Mouse (Mus musculus): ENCODE measurements around the gene Sarm1. TPM values are rescaled to one million over a fixed set of nuclear protein-coding genes. Genes with fewer than 3 reads are reported as not detected.

Gene Sarm1
- polyA plus RNA-seq, 1 experiment from 2014 or later: 0.14 TPM

DNA sequence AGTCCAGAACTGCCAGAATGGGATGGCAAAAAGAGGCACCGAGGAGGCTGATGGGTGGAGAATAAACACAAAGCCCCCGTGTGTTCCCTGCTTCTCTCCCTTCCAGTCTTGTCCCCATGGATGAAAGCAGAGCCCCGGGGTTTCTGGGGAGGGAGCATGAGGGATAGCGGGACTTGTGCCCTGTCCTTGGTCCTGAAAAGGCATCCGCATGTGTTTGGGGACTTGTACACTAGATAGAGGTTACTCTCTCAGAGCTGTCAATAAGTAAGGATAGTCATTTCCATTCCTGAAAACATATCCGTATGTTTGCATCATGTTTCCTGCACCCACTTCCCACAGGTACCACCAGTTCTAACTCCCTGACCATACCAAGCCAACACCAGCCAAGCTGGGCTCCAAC is 1.6 kb downstream of the Sarm1 start:
- no peak overlapping the region for H3K27ac ChIP-seq (ENCODE audit: low read depth)
- DNase-seq (peak; percentile 55), ATAC-seq (no peak)
- peaks cover 17% of the 10 kb centered on the region for H3K4me1 ChIP-seq (ENCODE audit: insufficient read depth)
- 2% methylated on average over 6 of the region's 6 CpGs for WGBS (ENCODE audit: insufficient replicate concordance)
- H3K4me3 ChIP-seq (ENCODE audit: low read depth, low read length): no peak overlapping the region
- no peaks in the 10 kb centered on the region for H3K36me3 ChIP-seq (replicated peaks; ENCODE audit: insufficient read depth, low read length)
- no peaks in the 10 kb centered on the region for H3K9me3 ChIP-seq (ENCODE audit: low read length)
- H3K4me2 ChIP-seq (ENCODE audit: low read depth, low read length): no peak overlapping the region
- no peak overlapping the region for H3K9ac ChIP-seq (replicated peaks)
- TF ChIP-seq EP300 (IDR thresholded peaks at IDR 0.05; ENCODE audit: low read depth) (no peak), CTCF (IDR thresholded peaks at IDR 0.05; ENCODE audit: low read depth) (no peak)
- H3K27me3 ChIP-seq (ENCODE audit: insufficient read depth, low read length): peaks cover 38% of the 10 kb centered on the region

DNA sequence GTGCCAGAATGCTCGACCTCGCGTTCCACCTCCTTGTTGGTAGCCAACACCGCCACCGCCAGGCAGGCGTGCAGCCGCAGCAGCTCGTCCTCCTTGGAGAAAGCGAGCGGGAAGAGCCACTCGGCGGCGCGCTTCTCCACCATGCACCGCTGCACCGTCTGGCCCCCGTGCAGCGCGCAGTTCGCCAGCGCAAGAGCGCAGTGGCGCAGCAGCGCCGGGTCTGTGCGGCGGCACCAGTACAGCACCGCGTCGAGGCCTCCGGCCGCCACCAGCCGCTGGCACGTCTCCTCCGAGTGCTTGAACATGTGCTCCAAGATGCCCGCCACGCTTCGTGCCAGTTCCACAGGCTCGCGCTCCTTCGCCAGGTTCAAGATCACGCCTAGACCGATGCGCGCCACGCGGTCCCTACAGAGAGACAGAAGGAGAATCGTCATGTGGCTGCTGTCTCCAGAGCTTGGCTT is 6.7 kb downstream of the Sarm1 start:
- Histone ChIP-seq H3K27me3 (ENCODE audit: insufficient read depth, low read length) (peaks cover 60% of the 10 kb centered on the region), H3K4me1 (ENCODE audit: insufficient read depth) (no peaks in the 10 kb centered on the region), H3K9me3 (ENCODE audit: low read length) (no peaks in the 10 kb centered on the region), H3K27ac (ENCODE audit: low read depth) (no peak overlapping the region), H3K4me3 (ENCODE audit: low read depth, low read length) (peak overlapping the region; percentile 24; the same call in 1 of the 2 replicates), H3K36me3 (replicated peaks; ENCODE audit: insufficient read depth, low read length) (no peaks in the 10 kb centered on the region), H3K9ac (replicated peaks) (no peak overlapping the region), H3K4me2 (ENCODE audit: low read depth, low read length) (peak overlapping the region; percentile 48)
- peak; percentile 36 for DNase-seq
- ATAC-seq: peak; percentile 33; the same call in 1 of the 2 replicates
- WGBS (ENCODE audit: insufficient replicate concordance): 10% methylated on average over 41 of the region's 48 CpGs
- peak; percentile 43 for TF ChIP-seq CTCF (IDR thresholded peaks at IDR 0.05; ENCODE audit: low read depth)
- TF ChIP-seq EP300 (IDR thresholded peaks at IDR 0.05; ENCODE audit: low read depth): no peak

GRCm38 (mm10) chr11:78488168-78488567 is 9.4 kb downstream of the Sarm1 start:
- Histone ChIP-seq H3K4me3 (ENCODE audit: low read depth, low read length) (no peak overlapping the region), H3K27me3 (ENCODE audit: insufficient read depth, low read length) (peaks cover 52% of the 10 kb centered on the region), H3K4me2 (ENCODE audit: low read depth, low read length) (no peak overlapping the region), H3K27ac (ENCODE audit: low read depth) (no peak overlapping the region), H3K9ac (replicated peaks) (no peak overlapping the region), H3K9me3 (ENCODE audit: low read length) (no peaks in the 10 kb centered on the region), H3K4me1 (ENCODE audit: insufficient read depth) (no peaks in the 10 kb centered on the region), H3K36me3 (replicated peaks; ENCODE audit: insufficient read depth, low read length) (no peaks in the 10 kb centered on the region)
- DNase-seq (peak; percentile 81), ATAC-seq (peak; percentile 17; the same call in 1 of the 2 replicates)
- under 1% methylated on average over 8 of the region's 8 CpGs for WGBS (ENCODE audit: insufficient replicate concordance)
- TF ChIP-seq EP300 (IDR thresholded peaks at IDR 0.05; ENCODE audit: low read depth): no peak
- TF ChIP-seq CTCF (IDR thresholded peaks at IDR 0.05; ENCODE audit: low read depth): peak; percentile 90

GRCm38 (mm10) chr11:78483639-78484038 is 13.9 kb downstream of the Sarm1 start:
- Histone ChIP-seq H3K36me3 (replicated peaks; ENCODE audit: insufficient read depth, low read length) (no peaks in the 10 kb centered on the region), H3K9me3 (ENCODE audit: low read length) (no peaks in the 10 kb centered on the region), H3K27ac (ENCODE audit: low read depth) (no peak overlapping the region), H3K4me2 (ENCODE audit: low read depth, low read length) (no peak overlapping the region), H3K27me3 (ENCODE audit: insufficient read depth, low read length) (peaks cover 20% of the 10 kb centered on the region), H3K4me3 (ENCODE audit: low read depth, low read length) (no peak overlapping the region), H3K4me1 (ENCODE audit: insufficient read depth) (no peaks in the 10 kb centered on the region), H3K9ac (replicated peaks) (no peak overlapping the region)
- ATAC-seq (no peak), DNase-seq (no peak)
- WGBS (ENCODE audit: insufficient replicate concordance): 38% methylated on average over 7 of the region's 7 CpGs
- TF ChIP-seq EP300 (IDR thresholded peaks at IDR 0.05; ENCODE audit: low read depth) (no peak), CTCF (IDR thresholded peaks at IDR 0.05; ENCODE audit: low read depth) (no peak)

DNA sequence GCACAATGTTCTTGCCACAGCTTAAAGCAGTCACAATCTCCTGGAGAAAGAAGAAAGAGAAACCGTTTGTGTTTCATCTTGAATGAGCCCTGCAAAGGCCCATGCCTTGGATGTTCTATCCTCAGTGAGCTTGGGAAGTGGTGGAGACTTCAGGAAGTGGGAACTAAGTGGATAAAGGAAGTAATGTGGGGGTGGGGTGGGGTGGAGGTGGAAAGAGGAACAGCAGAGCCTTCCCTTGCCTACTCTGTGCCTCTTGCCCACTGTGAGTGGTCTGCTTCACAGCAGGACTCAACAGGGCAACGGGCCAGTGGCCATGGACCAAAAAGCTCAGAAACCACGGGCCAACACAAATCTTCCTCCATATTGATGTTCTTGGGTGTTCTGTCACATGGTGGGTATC is 22.3 kb downstream of the Sarm1 start:
- Histone ChIP-seq H3K4me1 (ENCODE audit: insufficient read depth) (no peaks in the 10 kb centered on the region), H3K9ac (replicated peaks) (no peak overlapping the region), H3K4me2 (ENCODE audit: low read depth, low read length) (no peak overlapping the region), H3K27me3 (ENCODE audit: insufficient read depth, low read length) (no peaks in the 10 kb centered on the region), H3K9me3 (ENCODE audit: low read length) (no peaks in the 10 kb centered on the region), H3K27ac (ENCODE audit: low read depth) (no peak overlapping the region), H3K36me3 (replicated peaks; ENCODE audit: insufficient read depth, low read length) (no peaks in the 10 kb centered on the region), H3K4me3 (ENCODE audit: low read depth, low read length) (no peak overlapping the region)
- WGBS (ENCODE audit: insufficient replicate concordance): 37% methylated on average over 3 of the region's 3 CpGs
- ATAC-seq: no peak
- no peak for TF ChIP-seq EP300 (IDR thresholded peaks at IDR 0.05; ENCODE audit: low read depth)
- TF ChIP-seq CTCF (IDR thresholded peaks at IDR 0.05; ENCODE audit: low read depth): no peak
- DNase-seq: no peak

DNA sequence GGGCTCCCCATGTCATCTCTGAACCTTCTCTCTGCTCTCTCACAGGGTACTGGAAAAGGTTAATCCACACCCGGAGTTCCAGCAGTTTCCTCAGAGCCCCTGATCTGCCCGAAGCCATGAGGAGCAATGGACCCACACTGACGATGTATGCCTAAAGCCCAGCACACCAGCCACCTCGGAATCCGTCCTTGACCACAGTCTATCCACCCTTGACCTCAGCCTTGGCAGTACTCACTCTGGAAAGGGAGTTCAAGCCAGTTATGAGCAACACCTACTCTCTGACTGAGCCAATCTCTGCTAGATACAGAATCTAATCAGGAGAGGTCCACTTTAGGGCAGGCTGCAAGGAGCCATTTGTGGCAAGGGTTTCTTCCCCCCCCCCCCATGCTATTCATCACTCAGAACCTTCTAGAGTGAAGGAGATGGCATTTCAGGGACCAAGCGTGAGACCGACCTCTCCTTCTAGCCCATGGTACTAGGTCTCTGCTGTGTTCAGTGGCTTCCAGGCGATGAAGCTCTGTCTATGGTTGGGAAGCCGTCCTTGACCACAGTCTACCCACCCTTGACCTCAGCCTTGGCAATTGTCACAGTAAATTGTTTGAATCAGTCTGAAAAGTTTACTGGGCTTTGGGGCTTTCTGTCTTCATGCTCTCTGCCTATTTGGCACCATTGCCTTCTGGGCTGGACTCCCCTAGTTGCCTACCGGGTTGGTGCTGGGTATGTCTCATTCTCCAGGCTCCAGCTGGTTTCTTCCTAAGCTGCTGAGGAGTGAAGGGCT is 26.0 kb downstream of the Sarm1 start:
- DNase-seq (no peak), ATAC-seq (no peak)
- Histone ChIP-seq H3K4me1 (ENCODE audit: insufficient read depth) (peaks cover 7% of the 10 kb centered on the region), H3K4me2 (ENCODE audit: low read depth, low read length) (no peak overlapping the region), H3K36me3 (replicated peaks; ENCODE audit: insufficient read depth, low read length) (no peaks in the 10 kb centered on the region), H3K9ac (replicated peaks) (no peak overlapping the region), H3K9me3 (ENCODE audit: low read length) (no peaks in the 10 kb centered on the region), H3K27me3 (ENCODE audit: insufficient read depth, low read length) (no peaks in the 10 kb centered on the region), H3K27ac (ENCODE audit: low read depth) (no peak overlapping the region), H3K4me3 (ENCODE audit: low read depth, low read length) (no peak overlapping the region)
- WGBS (ENCODE audit: insufficient replicate concordance): 78% methylated on average over 10 of the region's 10 CpGs
- TF ChIP-seq CTCF (IDR thresholded peaks at IDR 0.05; ENCODE audit: low read depth) (no peak), EP300 (IDR thresholded peaks at IDR 0.05; ENCODE audit: low read depth) (no peak)

Data from liver, postnatal 0 days (tissue).